Mouse (Mus musculus) CH12.LX (cell line): Measurements from ENCODE around the gene Ncoa5. TPM values are rescaled to one million over a fixed set of nuclear protein-coding genes. Genes with fewer than 3 reads are reported as not detected.

Experiments used
- DNase-seq: peaks from one replicate; pipeline ENCODE4 v3.0.0-alpha.2; 2013; ENCODE audit errors: extremely low read depth
- H3K27ac ChIP-seq: 2 replicates; pipeline ENCODE4 v1.5.1; 2012; ENCODE audit warnings: low read depth, mild to moderate bottlenecking, control low read depth, moderate library complexity; ENCODE audit not compliant: insufficient read depth
- H3K27me3 ChIP-seq: replicated peaks from 2 replicates; pipeline ENCODE3; 2012; ENCODE audit warnings: inconsistent platforms
- H3K36me3 ChIP-seq, 2 experiments: replicated peaks in 1 of 2; 2 replicates each; pipeline versions ENCODE3 to v1.6.1; 2012; ENCODE audit warnings: inconsistent platforms in 1 of 2, low read length in 1 of 2, mild to moderate bottlenecking in 1 of 2, mixed read lengths in 1 of 2, moderate library complexity in 1 of 2; ENCODE audit not compliant: control insufficient read depth in 1 of 2, insufficient read depth in 1 of 2
- H3K4me1 ChIP-seq, 2 experiments: 2 replicates each; pipeline ENCODE4 v1.6.1; 2012; ENCODE audit warnings: inconsistent platforms in 1 of 2, moderate library complexity in 1 of 2; ENCODE audit not compliant: insufficient read depth in 2 of 2, control insufficient read depth in 1 of 2
- H3K4me2 ChIP-seq: 2 replicates; pipeline ENCODE4 v1.6.1; 2012; ENCODE audit warnings: low read depth, mild to moderate bottlenecking, control low read depth; ENCODE audit not compliant: poor library complexity, insufficient read depth, severe bottlenecking
- H3K4me3 ChIP-seq, 3 experiments: fragments of 150-350 bp in 1 of 3; sonication (generic) in 1 of 3; replicated peaks in 1 of 3; 2 replicates each; pipeline versions ENCODE3 to v1.5.1; 2011 to 2012; ENCODE audit warnings: low read depth in 2 of 3, low read length in 2 of 3, mild to moderate bottlenecking in 2 of 3, moderate library complexity in 2 of 3, control low read depth in 1 of 3, improper control_type of control experiment in 1 of 3, inconsistent platforms in 1 of 3, mixed read lengths in 1 of 3; ENCODE audit not compliant: poor library complexity in 1 of 3
- H3K79me2 ChIP-seq: replicated peaks from 2 replicates; pipeline ENCODE4 v1.6.1; 2012; ENCODE audit warnings: mild to moderate bottlenecking, moderate library complexity; ENCODE audit not compliant: control insufficient read depth, poor library complexity, insufficient read depth, severe bottlenecking; ENCODE audit errors: extremely low read depth
- H3K9ac ChIP-seq: 2 replicates; pipeline ENCODE4 v1.6.1; 2012; ENCODE audit warnings: low read depth, mild to moderate bottlenecking, control low read depth, moderate library complexity; ENCODE audit not compliant: insufficient read depth
- H3K9me3 ChIP-seq: replicated peaks from 2 replicates; pipeline ENCODE3; 2012; ENCODE audit warnings: low read length, inconsistent platforms, mixed read lengths
- BHLHE40 ChIP-seq: IDR thresholded peaks from 2 replicates; pipeline ENCODE4 v1.6.1; 2011; ENCODE audit warnings: mild to moderate bottlenecking, low read depth, low read length, improper control_type of control experiment
- CHD1 ChIP-seq: IDR thresholded peaks from 2 replicates; pipeline ENCODE4 v1.6.1; 2012; ENCODE audit warnings: low read depth, low read length, improper control_type of control experiment, inconsistent platforms
- CHD2 ChIP-seq: IDR thresholded peaks from 2 replicates; pipeline ENCODE4 v1.6.1; 2011; ENCODE audit warnings: low read length, improper control_type of control experiment
- CTCF ChIP-seq, 2 experiments: IDR thresholded peaks in 1 of 2; conservative IDR thresholded peaks in 1 of 2; 2 replicates each; pipeline ENCODE4 v1.5.1; 2011 to 2012; ENCODE audit warnings: low read depth in 2 of 2, low read length in 2 of 2, improper control_type of control experiment in 1 of 2, inconsistent platforms in 1 of 2, mild to moderate bottlenecking in 1 of 2, moderate library complexity in 1 of 2
- E2F4 ChIP-seq: IDR thresholded peaks from 2 replicates; pipeline ENCODE4 v1.6.1; 2011; ENCODE audit warnings: low read depth, low read length, improper control_type of control experiment; ENCODE audit not compliant: insufficient replicate concordance
- ELF1 ChIP-seq: IDR thresholded peaks from 2 replicates; pipeline ENCODE4 v1.6.1; 2014; ENCODE audit warnings: low read depth, mild to moderate bottlenecking, inconsistent platforms, low read length, improper control_type of control experiment
- ETS1 ChIP-seq: conservative IDR thresholded peaks from 2 replicates; pipeline ENCODE4 v1.6.1; 2012; ENCODE audit warnings: low read depth, mild to moderate bottlenecking, inconsistent platforms, low read length, improper control_type of control experiment, moderate library complexity
- GABPA ChIP-seq: IDR thresholded peaks from 2 replicates; pipeline ENCODE4 v1.6.1; 2012; ENCODE audit warnings: low read depth, low read length, improper control_type of control experiment, inconsistent platforms; ENCODE audit not compliant: insufficient replicate concordance
- HCFC1 ChIP-seq: IDR thresholded peaks from 2 replicates; pipeline ENCODE4 v1.6.1; 2012; ENCODE audit warnings: low read depth, mild to moderate bottlenecking, inconsistent platforms, low read length, improper control_type of control experiment
- IRF4 ChIP-seq: IDR thresholded peaks from 2 replicates; pipeline ENCODE4 v1.6.1; 2014; ENCODE audit warnings: low read depth, mild to moderate bottlenecking, inconsistent platforms, low read length, improper control_type of control experiment
- JUN ChIP-seq: IDR thresholded peaks from 2 replicates; pipeline ENCODE4 v1.6.1; 2011; ENCODE audit warnings: low read depth, mild to moderate bottlenecking, low read length, improper control_type of control experiment, moderate library complexity; ENCODE audit not compliant: insufficient read depth
- JUND ChIP-seq: conservative IDR thresholded peaks from 2 replicates; pipeline ENCODE4 v1.6.1; 2011; ENCODE audit warnings: low read depth, low read length, improper control_type of control experiment
- MAX ChIP-seq: IDR thresholded peaks from 2 replicates; pipeline ENCODE4 v1.6.1; 2011; ENCODE audit warnings: low read length, improper control_type of control experiment
- MAZ ChIP-seq: IDR thresholded peaks from 2 replicates; pipeline ENCODE4 v1.6.1; 2012; ENCODE audit warnings: low read depth, mild to moderate bottlenecking, inconsistent platforms, low read length, improper control_type of control experiment, moderate library complexity
- MXI1 ChIP-seq: IDR thresholded peaks from 2 replicates; pipeline ENCODE4 v1.6.1; 2011; ENCODE audit warnings: mild to moderate bottlenecking, low read depth, low read length, improper control_type of control experiment
- MYC ChIP-seq: IDR thresholded peaks from 2 replicates; pipeline ENCODE4 v1.6.1; 2011; ENCODE audit warnings: low read depth, mild to moderate bottlenecking, improper control_type of control experiment, low read length
- NRF1 ChIP-seq: IDR thresholded peaks from 2 replicates; pipeline ENCODE4 v1.6.1; 2014; ENCODE audit warnings: low read depth, mild to moderate bottlenecking, inconsistent platforms, low read length, improper control_type of control experiment, moderate library complexity
- PAX5 ChIP-seq: IDR thresholded peaks from 2 replicates; pipeline ENCODE4 v1.6.1; 2012; ENCODE audit warnings: low read length, inconsistent platforms, mixed read lengths
- POLR2A ChIP-seq: IDR thresholded peaks from 2 replicates; pipeline ENCODE4 v1.6.1; 2011; ENCODE audit warnings: low read depth, mild to moderate bottlenecking, improper control_type of control experiment, low read length
- POLR2AphosphoS2 ChIP-seq: IDR thresholded peaks from 2 replicates; pipeline ENCODE4 v1.6.1; 2011; ENCODE audit warnings: low read depth, low read length, improper control_type of control experiment
- RCOR1 ChIP-seq: conservative IDR thresholded peaks from 2 replicates; pipeline ENCODE4 v1.6.1; 2012; ENCODE audit warnings: low read depth, mild to moderate bottlenecking, inconsistent platforms, low read length, improper control_type of control experiment
- SIN3A ChIP-seq: IDR thresholded peaks from 2 replicates; pipeline ENCODE4 v1.6.1; 2012; ENCODE audit warnings: low read length, improper control_type of control experiment, inconsistent platforms
- SMC3 ChIP-seq: IDR thresholded peaks from 2 replicates; pipeline ENCODE4 v1.6.1; 2011; ENCODE audit warnings: low read depth, low read length, improper control_type of control experiment
- TBP ChIP-seq: conservative IDR thresholded peaks from 2 replicates; pipeline ENCODE4 v1.6.1; 2011; ENCODE audit warnings: low read depth, low read length, improper control_type of control experiment
- TCF12 ChIP-seq: IDR thresholded peaks from 2 replicates; pipeline ENCODE4 v1.6.1; 2014; ENCODE audit warnings: low read depth, mild to moderate bottlenecking, inconsistent platforms, low read length, improper control_type of control experiment
- USF2 ChIP-seq: conservative IDR thresholded peaks from 2 replicates; pipeline ENCODE4 v1.6.1; 2011; ENCODE audit warnings: low read depth, low read length, improper control_type of control experiment
- ZC3H11A ChIP-seq: IDR thresholded peaks from 2 replicates; pipeline ENCODE4 v1.6.1; 2012; ENCODE audit warnings: low read depth, mild to moderate bottlenecking, inconsistent platforms, low read length, improper control_type of control experiment
- ZKSCAN1 ChIP-seq: IDR thresholded peaks from 2 replicates; pipeline ENCODE4 v1.6.1; 2012; ENCODE audit warnings: low read depth, inconsistent platforms, low read length, improper control_type of control experiment, borderline replicate concordance
- ZNF384 ChIP-seq: IDR thresholded peaks from 2 replicates; pipeline ENCODE4 v1.6.1; 2012; ENCODE audit warnings: low read depth, low read length, improper control_type of control experiment, inconsistent platforms
- dilution Hi-C: fragments of 300-500 bp; cut with MboI; formaldehyde crosslinking; loops from 2 replicates; pipeline ENCODE4 v1.14.3; 2020; ENCODE audit warnings: low sequenced_read_pairs; ENCODE audit not compliant: extremely low pct_unique_long_range_greater_than_20kb, extremely low pct_ligation_motif_present
- in situ Hi-C: fragments of 300-500 bp; cut with MboI; formaldehyde crosslinking; loops from 3 replicates; pipeline ENCODE4 v1.14.3; 2019; ENCODE audit warnings: low sequenced_read_pairs, low pct_ligation_motif_present, low pct_unique_long_range_greater_than_20kb, mixed read lengths
- polyA plus RNA-seq: library from polyadenylated mRNA; unstranded; fragments of >175 nt; gene quantifications from 2 replicates; pipeline ENCODE4 v1.2.1, GENCODE M21; 2012; ENCODE audit warnings: low read depth; ENCODE audit not compliant: insufficient read length
- total RNA-seq, 2 experiments: library from RNA; depleted of rRNA; stranded (reverse); fragments of 300-350 nt in 1 of 2; fragments of >200 nt in 1 of 2; gene quantifications; 2 replicates each; pipeline ENCODE4 v1.2.3; 2012 to 2014

The Ncoa5 gene
- total and polyA plus RNA-seq, 3 experiments: 18.6 to 46.4 (median 20.1) TPM

GRCm38 (mm10) chr2:164966381-164966780, 68.3 kb downstream of the Ncoa5 start:
- Histone ChIP-seq H3K27ac (no peak overlapping the region), H3K9me3 (peaks cover 6% of the 10 kb centered on the region), H3K79me2 (no peaks in the 10 kb centered on the region), H3K4me3 (no peak overlapping the region), H3K27me3 (peaks cover 43% of the 10 kb centered on the region)
- dilution Hi-C loops: no loop called here
- in situ Hi-C loops: no loop called here
- no peak for TF ChIP-seq RCOR1
- TF ChIP-seq GABPA: no peak
- no peak for TF ChIP-seq BHLHE40
- no peak for TF ChIP-seq MAX
- no peak for TF ChIP-seq JUN
- TF ChIP-seq SMC3: no peak
- TF ChIP-seq MYC: no peak
- no peak for TF ChIP-seq ELF1
- no peak for TF ChIP-seq E2F4
- TF ChIP-seq USF2: no peak
- no peak for TF ChIP-seq ZC3H11A
- TF ChIP-seq MXI1: no peak
- TF ChIP-seq CHD2: no peak
- TF ChIP-seq POLR2AphosphoS2: no peak
- no peak for TF ChIP-seq NRF1
- no peak for TF ChIP-seq PAX5
- no peak for TF ChIP-seq ZNF384
- TF ChIP-seq SIN3A: no peak
- no peak for TF ChIP-seq ETS1
- TF ChIP-seq ZKSCAN1: no peak
- TF ChIP-seq, all 38 proteins: peak for 0
- DNase-seq: peak; percentile 34
- Histone ChIP-seq H3K36me3 (no peaks in the 10 kb centered on the region), H3K9ac (no peak overlapping the region), H3K4me2 (no peak overlapping the region), H3K4me1 (peaks cover 3 to 6% of the 10 kb centered on the region in 2 experiments; a peak in 3 of 4 replicates)

GRCm38 (mm10) chr2:164964981-164965380, 69.7 kb downstream of the Ncoa5 start:
- no peak overlapping the region for H3K27ac ChIP-seq
- no peak overlapping the region for H3K4me2 ChIP-seq
- H3K27me3 ChIP-seq: peaks cover 38% of the 10 kb centered on the region
- in situ Hi-C loops (loop anchor here (5.0 kb wide), 1 partner anchor 102 kb away; no protein-coding TSS in a partner anchor), dilution Hi-C loops (no loop called here)
- no peaks in the 10 kb centered on the region for H3K79me2 ChIP-seq
- TF ChIP-seq CHD1 (no peak), E2F4 (no peak), TBP (no peak), CHD2 (no peak), POLR2AphosphoS2 (no peak), POLR2A (no peak), IRF4 (no peak), TCF12 (no peak), USF2 (no peak), HCFC1 (no peak), ZNF384 (no peak), MXI1 (no peak), JUND (no peak), MAZ (no peak), ELF1 (no peak), RCOR1 (no peak), GABPA (no peak), NRF1 (no peak), CTCF (conservative IDR thresholded peaks at IDR 0.05 in 1 of 2, IDR thresholded peaks at IDR 0.05 in 1 of 2; ENCODE audit: low read depth in 2 of 2, low read length in 2 of 2) (no peak)
- H3K9me3 ChIP-seq: peaks cover 6% of the 10 kb centered on the region
- H3K9ac ChIP-seq: no peak overlapping the region
- no peak overlapping the region for H3K4me3 ChIP-seq
- no peak for DNase-seq
- no peaks in the 10 kb centered on the region for H3K36me3 ChIP-seq
- H3K4me1 ChIP-seq: peaks cover 3 to 16% of the 10 kb centered on the region in 2 experiments; a peak in 3 of 4 replicates
